Mouse (Mus musculus) heart, postnatal 0 days (tissue): ENCODE results near the gene Ush1g.

Experiments used
- CTCF ChIP-seq: IDR thresholded peaks from 2 replicates; pipeline ENCODE4 v1.5.1; 2016; ENCODE audit warnings: antibody characterized with exemption, control low read depth, low read depth
- EP300 ChIP-seq: IDR thresholded peaks from 2 replicates; pipeline ENCODE4 v1.6.1; 2016; ENCODE audit warnings: antibody characterized with exemption, low read depth

GRCm38 (mm10) chr11:115354183-115354582 is 32.3 kb upstream of the Ush1g start:
- TF ChIP-seq CTCF (peak; percentile 98), EP300 (no peak)
